Mouse (Mus musculus) lung, postnatal 0 days (tissue): ENCODE data around the gene Tln2.

Experiments
- CTCF ChIP-seq: IDR thresholded peaks from 2 replicates; pipeline ENCODE4 v1.5.1; 2016; ENCODE audit warnings: antibody characterized with exemption, mild to moderate bottlenecking
- EP300 ChIP-seq: IDR thresholded peaks from 2 replicates; pipeline ENCODE4 v1.6.1; 2016; ENCODE audit warnings: antibody characterized with exemption, mild to moderate bottlenecking, control low read depth

- peak; percentile 89 for TF ChIP-seq CTCF
- TF ChIP-seq EP300 = no peak
Measured at GRCm38 (mm10) chr9:67274296-67274695, 285.2 kb downstream of the Tln2 start.
